Mouse (Mus musculus) heart, postnatal 0 days (tissue): Measurements from ENCODE around the gene Lrr1. TPM values are rescaled to one million over a fixed set of nuclear protein-coding genes. Genes with fewer than 3 reads are reported as not detected.
A peak's percentile ranks its signal among the peaks of the same experiment; 100 is the strongest.

Experiments
- ATAC-seq: fragments of 200-750 bp; cut with Nextera tagmentation; 2 replicates; pipeline ENCODE4 v1.8.0; 2017; ENCODE audit warnings: low read depth, moderate number of reproducible peaks, moderate library complexity; ENCODE audit not compliant: insufficient read depth
- DNase-seq: peaks from one replicate; pipeline ENCODE4 v3.0.0-alpha.2; 2016; ENCODE audit warnings: low spot score
- H3K27ac ChIP-seq: fragments of 300-500 bp; sonication (generic); 2 replicates; pipeline ENCODE4 v1.5.1; 2014; ENCODE audit warnings: low read depth, mild to moderate bottlenecking
- H3K27me3 ChIP-seq: fragments of 300-500 bp; sonication (generic); 2 replicates; pipeline ENCODE4 v1.6.1; 2014; ENCODE audit warnings: low read length, mixed read lengths; ENCODE audit not compliant: control insufficient read depth, insufficient read depth
- H3K36me3 ChIP-seq: fragments of 300-500 bp; sonication (generic); replicated peaks from 2 replicates; pipeline ENCODE4 v1.6.1; 2014; ENCODE audit warnings: low read length, mixed read lengths; ENCODE audit not compliant: control insufficient read depth, insufficient read depth
- H3K4me1 ChIP-seq: fragments of 300-500 bp; sonication (generic); 2 replicates; pipeline ENCODE4 v1.6.1; 2014; ENCODE audit warnings: antibody characterized with exemption; ENCODE audit not compliant: control insufficient read depth, insufficient read depth
- H3K4me2 ChIP-seq: fragments of 300-500 bp; sonication (generic); 2 replicates; pipeline ENCODE4 v1.6.1; 2014; ENCODE audit warnings: low read depth, mild to moderate bottlenecking, low read length, moderate library complexity
- H3K4me3 ChIP-seq: fragments of 300-500 bp; sonication (generic); 2 replicates; pipeline ENCODE4 v1.5.1; 2014; ENCODE audit warnings: low read depth, low read length
- H3K9ac ChIP-seq: fragments of 300-500 bp; sonication (generic); replicated peaks from 2 replicates; pipeline ENCODE4 v1.6.1; 2014; ENCODE audit warnings: low read depth, low read length, mixed read lengths
- H3K9me3 ChIP-seq: fragments of 300-500 bp; sonication (generic); replicated peaks from 2 replicates; pipeline ENCODE4 v1.6.1; 2016; ENCODE audit warnings: low read length; ENCODE audit not compliant: control insufficient read depth
- CTCF ChIP-seq: IDR thresholded peaks from 2 replicates; pipeline ENCODE4 v1.5.1; 2016; ENCODE audit warnings: antibody characterized with exemption, control low read depth, low read depth
- EP300 ChIP-seq: IDR thresholded peaks from 2 replicates; pipeline ENCODE4 v1.6.1; 2016; ENCODE audit warnings: antibody characterized with exemption, low read depth
- WGBS: fragments of 180-500 bp; shearing (Covaris S2); extraction: QIAGEN DNeasy Blood & Tissue Kit; methylation state at CpG from one replicate; pipeline ENCODE4 v1.1.7; 2014; 5-methylcytosine and 5-hydroxymethylcytosine counted together
- polyA plus RNA-seq: library from polyadenylated mRNA; unstranded; fragments of >200 nt; fragmentation: Nextera tagmentation; extraction: Ambion mirVana; gene quantifications from 2 replicates; pipeline ENCODE4 v1.2.1, GENCODE M21; 2015
- total RNA-seq: library from RNA; depleted of rRNA; stranded (reverse); fragments of >200 nt; gene quantifications from 2 replicates; pipeline ENCODE4 v1.2.3, GENCODE M21; 2014; ENCODE audit warnings: low replicate concordance

Gene Lrr1
- total and polyA plus RNA-seq, 2 experiments from 2014 or later, result 3.9 to 4.0 TPM

- Histone ChIP-seq H3K27me3 (no peaks in the 10 kb centered on the region), H3K4me2 (peak overlapping the region; percentile 97), H3K9me3 (no peaks in the 10 kb centered on the region), H3K36me3 (0 out of 2 replicates have a peak, but pooled peaks cover 4% of the 10 kb centered on the region), H3K4me3 (peak overlapping the region; percentile 80), H3K27ac (peak overlapping the region; percentile 80), H3K4me1 (peaks cover 13% of the 10 kb centered on the region; the same call in 1 of the 2 replicates), H3K9ac (peak overlapping the region; percentile 69)
- no peak for ATAC-seq
- TF ChIP-seq EP300, result no peak
- no peak for TF ChIP-seq CTCF
- DNase-seq, result no peak
- WGBS, result 9% methylated on average over 18 of the region's 18 CpGs
These were observed 756 bp upstream of the Lrr1 start for GRCm38 (mm10) chr12:69167656-69168460.

GRCm38 (mm10) chr12:69171307-69171706 lies 2.7 kb downstream of the Lrr1 start:
- TF ChIP-seq CTCF (no peak), EP300 (no peak)
- no peak for DNase-seq
- Histone ChIP-seq H3K4me3 (no peak overlapping the region), H3K27me3 (no peaks in the 10 kb centered on the region), H3K9ac (no peak overlapping the region), H3K27ac (no peak overlapping the region), H3K4me1 (peaks cover 13% of the 10 kb centered on the region; the same call in 1 of the 2 replicates), H3K36me3 (peaks cover 4% of the 10 kb centered on the region; the same call in 1 of the 2 replicates), H3K4me2 (no peak overlapping the region), H3K9me3 (no peaks in the 10 kb centered on the region)
- no peak for ATAC-seq
- whole genome bisulfite sequencing, result 90% methylated on average over 2 of the region's 2 CpGs

GRCm38 (mm10) chr12:69175975-69176374 lies 7.4 kb downstream of the Lrr1 start:
- Histone ChIP-seq H3K9ac (no peak overlapping the region), H3K4me2 (no peak overlapping the region), H3K4me3 (no peak overlapping the region), H3K4me1 (no peaks in the 10 kb centered on the region), H3K9me3 (no peaks in the 10 kb centered on the region), H3K36me3 (peaks cover 4% of the 10 kb centered on the region; the same call in 1 of the 2 replicates), H3K27ac (no peak overlapping the region), H3K27me3 (no peaks in the 10 kb centered on the region)
- WGBS, result 91% methylated on average over 3 of the region's 3 CpGs
- TF ChIP-seq EP300, result no peak
- TF ChIP-seq CTCF, result no peak
- DNase-seq (no peak), ATAC-seq (no peak)

GRCm38 (mm10) chr12:69177526-69177925 lies 8.9 kb downstream of the Lrr1 start:
- no peaks in the 10 kb centered on the region for H3K9me3 ChIP-seq
- H3K36me3 ChIP-seq, result no peaks in the 10 kb centered on the region; the same call in 1 of the 2 replicates
- DNase-seq, result no peak
- 82% methylated on average over 3 of the region's 3 CpGs for WGBS
- TF ChIP-seq CTCF (no peak), EP300 (no peak)
- H3K9ac ChIP-seq, result no peak overlapping the region
- no peak overlapping the region for H3K4me3 ChIP-seq
- H3K4me1 ChIP-seq, result no peaks in the 10 kb centered on the region
- no peaks in the 10 kb centered on the region for H3K27me3 ChIP-seq
- H3K27ac ChIP-seq, result no peak overlapping the region
- no peak for ATAC-seq
- no peak overlapping the region for H3K4me2 ChIP-seq

GRCm38 (mm10) chr12:69179371-69179770 lies 10.8 kb downstream of the Lrr1 start:
- no peak overlapping the region for H3K4me2 ChIP-seq
- 59% methylated on average over 12 of the region's 12 CpGs for WGBS
- H3K4me3 ChIP-seq, result no peak overlapping the region
- ATAC-seq (no peak), DNase-seq (no peak)
- H3K9ac ChIP-seq, result no peak overlapping the region
- TF ChIP-seq EP300, result no peak
- TF ChIP-seq CTCF, result no peak
- H3K36me3 ChIP-seq, result no peaks in the 10 kb centered on the region; the same call in 1 of the 2 replicates
- H3K27me3 ChIP-seq, result no peaks in the 10 kb centered on the region
- H3K4me1 ChIP-seq, result no peaks in the 10 kb centered on the region
- no peaks in the 10 kb centered on the region for H3K9me3 ChIP-seq
- H3K27ac ChIP-seq, result no peak overlapping the region

GRCm38 (mm10) chr12:69181800-69182199 lies 13.2 kb downstream of the Lrr1 start:
- 86% methylated on average over 4 of the region's 4 CpGs for WGBS
- Histone ChIP-seq H3K9ac (no peak overlapping the region), H3K4me2 (no peak overlapping the region), H3K36me3 (no peaks in the 10 kb centered on the region; the same call in 1 of the 2 replicates), H3K27ac (no peak overlapping the region), H3K4me3 (no peak overlapping the region), H3K4me1 (peaks cover 14% of the 10 kb centered on the region), H3K9me3 (no peaks in the 10 kb centered on the region), H3K27me3 (no peaks in the 10 kb centered on the region)
- TF ChIP-seq CTCF (no peak), EP300 (no peak)
- ATAC-seq (no peak), DNase-seq (no peak)
